Mouse (Mus musculus) brain, adult 2 months (tissue): Measurements from ENCODE around the gene Ccdc85b.
A peak's percentile ranks its signal among the peaks of the same experiment; 100 is the strongest.
"Not testable (repeated sequence)": the region's sequence is repeated elsewhere in the genome, so short reads cannot be mapped to it uniquely, and the experiment has no call there.

Experiments
- DNase-seq: peaks from one replicate; pipeline ENCODE4 v3.0.0; 2011; ENCODE audit warnings: low read depth, low spot score

Ccdc85b gene

DNA sequence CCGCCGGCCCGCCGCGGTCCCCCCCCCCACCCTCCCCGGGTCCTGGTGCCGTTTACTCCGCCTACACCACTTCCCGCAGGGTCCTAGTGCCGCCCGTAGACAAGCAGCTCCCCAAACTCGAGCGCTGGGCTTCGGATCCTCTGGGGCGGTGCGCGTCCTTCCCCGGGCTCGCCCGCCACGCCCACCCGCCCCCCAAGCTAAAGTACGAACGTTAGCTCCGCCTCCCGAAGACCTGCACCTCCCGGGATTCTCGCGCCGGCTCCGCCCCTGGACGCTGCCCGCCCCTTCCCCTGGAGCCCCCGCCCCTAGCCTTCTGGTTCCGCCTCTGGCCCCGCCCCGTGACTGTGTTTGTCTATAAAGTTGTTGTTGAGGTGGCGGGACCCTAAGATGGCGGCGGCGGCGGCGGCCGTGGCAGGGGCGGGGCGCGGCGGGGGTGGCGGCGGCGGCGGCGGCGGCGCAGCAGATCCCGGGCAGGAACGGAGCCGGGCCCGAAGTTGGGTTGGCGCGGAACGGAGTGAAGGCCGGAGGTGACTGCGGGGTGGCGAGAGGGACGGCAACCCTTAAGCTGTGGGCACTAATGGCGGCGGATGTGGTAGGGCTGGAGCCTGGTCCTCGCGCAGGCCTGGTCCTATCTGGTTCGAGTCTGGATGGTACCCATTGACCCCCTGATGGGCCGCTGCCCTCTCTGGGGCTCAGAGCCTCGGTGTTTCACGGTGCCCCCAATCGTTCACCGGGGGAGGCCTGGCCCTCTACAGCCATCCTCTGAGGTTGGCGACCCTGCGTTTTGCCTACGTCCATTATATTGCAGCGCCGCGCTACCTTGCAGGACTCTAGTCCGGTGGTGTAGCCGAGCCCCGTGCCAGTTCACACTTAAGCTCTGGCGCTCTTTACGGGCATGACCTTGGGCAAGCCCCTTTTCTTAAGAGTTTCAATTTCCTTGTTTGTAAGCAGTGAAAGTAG is 32.6 kb downstream of the Ccdc85b start, which contains the start of the genes Drap1 and AI837181:
Gene Drap1 (minus strand): TSS at position 198 of the 960 bp plus-strand sequence.
Gene AI837181 (plus strand): TSS at position 363 of the 960 bp plus-strand sequence.
- DNase-seq, result peak; percentile 99

DNA sequence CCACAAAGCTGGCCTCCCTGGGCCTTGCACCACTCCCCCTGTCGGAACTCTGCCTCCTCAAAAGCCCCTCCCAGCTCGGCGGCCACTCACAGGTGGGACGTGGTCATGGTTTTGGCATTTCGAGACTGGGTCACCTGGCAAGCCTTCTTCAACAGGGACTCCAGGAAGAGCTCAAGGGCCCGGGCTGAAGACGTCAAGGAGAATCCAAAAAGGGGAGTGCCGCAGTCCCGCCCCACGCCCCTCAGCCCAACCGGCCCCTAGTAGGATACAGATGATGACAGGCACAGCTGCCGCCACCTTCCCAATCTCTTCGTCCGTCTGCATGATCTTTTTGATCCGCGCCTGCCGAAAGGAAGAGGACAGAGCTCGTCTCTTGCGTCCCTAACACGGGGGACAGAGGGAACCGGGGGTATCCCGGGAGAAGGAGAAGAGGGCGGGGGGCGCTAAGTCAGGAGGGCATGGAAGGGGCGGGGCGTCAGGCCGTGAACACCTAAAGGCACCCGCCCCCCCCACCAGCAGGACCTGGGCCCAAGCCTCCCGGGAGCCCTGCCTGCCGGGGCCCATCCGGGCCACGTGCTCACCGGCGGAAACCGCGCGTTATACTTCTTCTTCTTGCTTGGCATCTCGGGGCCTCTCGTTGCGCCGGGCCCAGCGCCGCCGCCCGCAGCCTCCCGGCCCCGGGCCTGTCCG is 33.5 kb downstream of the Ccdc85b start:
- DNase-seq, result peak; percentile 68

DNA sequence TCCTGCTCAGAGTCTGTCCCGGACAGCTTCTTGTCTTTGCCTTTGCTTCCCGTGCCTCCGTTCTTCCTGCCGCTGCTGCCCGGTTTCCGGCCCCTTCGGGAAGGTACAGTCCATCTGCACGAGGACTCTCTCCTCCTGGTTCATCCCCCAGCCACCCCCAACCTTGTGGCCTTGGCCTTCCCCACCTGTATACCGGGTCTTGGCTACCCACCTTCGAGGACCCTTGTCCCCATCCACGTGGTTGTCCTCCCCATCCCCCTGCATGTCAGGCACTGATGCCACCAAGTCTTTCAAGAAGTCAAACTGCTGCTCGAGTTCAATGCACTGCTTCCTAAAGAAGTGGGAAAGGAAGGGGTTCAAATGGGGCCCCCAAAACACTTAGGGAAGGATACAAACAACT is 34.1 kb downstream of the Ccdc85b start:
- DNase-seq, result no peak

DNA sequence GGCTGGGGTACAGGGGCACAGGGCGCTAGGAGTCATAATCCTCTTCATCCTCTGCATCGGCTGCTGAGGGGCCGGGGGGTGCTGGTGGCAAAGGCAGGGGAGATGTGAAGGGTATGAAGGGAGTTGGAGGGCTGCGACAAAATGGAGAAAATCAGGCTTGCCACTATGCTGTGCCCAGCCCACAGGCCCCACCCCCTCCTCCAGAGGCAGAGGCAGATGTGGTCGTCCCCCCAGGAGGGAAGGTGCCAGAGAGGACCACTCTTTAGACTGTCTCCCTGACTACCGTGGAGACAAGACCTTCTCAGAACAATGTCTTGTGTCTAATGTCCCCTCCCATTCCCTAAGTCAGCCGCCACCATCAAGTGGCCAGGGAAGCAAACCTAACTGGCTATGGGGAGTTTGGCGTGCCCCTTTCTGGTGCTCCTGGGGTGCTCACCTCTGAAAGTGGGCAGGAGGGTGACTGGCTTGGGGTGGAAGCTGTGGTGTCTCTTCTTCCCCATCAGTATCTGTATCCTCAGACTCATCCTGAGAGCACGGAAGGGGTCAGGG is 34.7 kb downstream of the Ccdc85b start:
- DNase-seq, result no peak

GRCm38 (mm10) chr19:5422267-5422666 is 35.4 kb downstream of the Ccdc85b start:
- peak; percentile 39 for DNase-seq

- DNase-seq, result no peak
Measured at GRCm38 (mm10) chr19:5421784-5422183, 35.9 kb downstream of the Ccdc85b start.

DNA sequence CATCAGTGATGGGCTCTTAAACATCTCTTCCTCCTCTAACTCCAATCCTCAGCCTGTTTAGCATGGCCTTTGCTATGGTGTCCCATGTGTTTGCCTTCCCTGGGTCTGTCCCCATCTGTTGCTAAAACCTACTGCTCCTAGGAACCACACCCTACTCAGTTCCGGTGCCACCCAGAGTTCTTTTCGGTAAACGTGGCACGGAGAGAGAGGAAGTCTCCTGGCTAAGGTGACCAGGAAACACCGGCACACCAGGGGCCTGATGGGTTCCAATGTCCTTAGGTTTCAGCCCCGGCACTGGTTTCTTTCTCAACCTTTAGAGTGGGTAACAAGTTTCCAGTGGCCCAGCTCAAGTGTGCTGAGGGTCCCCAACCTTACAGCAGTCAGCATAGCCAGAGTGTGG is 37.1 kb downstream of the Ccdc85b start:
- no peak for DNase-seq

GRCm38 (mm10) chr19:5419630-5420029 is 38.1 kb downstream of the Ccdc85b start:
- DNase-seq, result no peak

DNA sequence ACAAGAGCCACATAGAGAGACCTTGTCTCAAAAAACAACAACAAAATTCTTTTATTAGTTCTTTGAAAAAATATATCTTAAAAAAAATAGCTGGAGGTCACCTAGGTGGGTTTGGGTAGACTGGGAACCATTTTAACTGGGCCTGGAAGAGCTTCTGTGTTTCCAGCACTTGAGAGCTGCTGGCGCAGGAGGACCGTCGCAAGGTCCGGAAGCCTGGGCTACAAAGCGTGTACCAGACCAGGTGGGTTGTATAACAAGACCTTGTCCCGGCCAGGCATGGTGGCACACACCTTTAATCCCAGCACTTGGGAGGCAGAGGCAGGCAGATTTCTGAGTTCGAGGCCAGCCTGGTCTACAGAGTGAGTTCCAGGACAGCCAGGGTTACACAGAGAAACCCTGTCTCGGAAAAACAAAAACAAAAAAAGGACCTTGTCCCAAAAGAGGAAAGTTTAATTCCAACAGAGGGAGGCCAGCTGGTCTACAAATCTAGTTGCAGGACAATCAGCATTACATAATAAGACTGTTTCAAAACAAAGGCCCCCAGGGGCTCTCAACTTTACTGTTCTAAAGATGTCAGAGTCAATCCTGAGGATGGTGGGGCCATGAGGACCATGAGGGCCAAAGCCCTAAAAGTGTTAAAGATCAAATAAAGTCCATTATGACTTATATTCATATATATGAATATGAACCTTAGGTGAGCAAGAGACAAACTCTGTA is 38.8 kb downstream of the Ccdc85b start:
- DNase-seq, result no peak

- peak; percentile 63 for DNase-seq
Measured at GRCm38 (mm10) chr19:5414534-5414957, 43.1 kb downstream of the Ccdc85b start.

DNA sequence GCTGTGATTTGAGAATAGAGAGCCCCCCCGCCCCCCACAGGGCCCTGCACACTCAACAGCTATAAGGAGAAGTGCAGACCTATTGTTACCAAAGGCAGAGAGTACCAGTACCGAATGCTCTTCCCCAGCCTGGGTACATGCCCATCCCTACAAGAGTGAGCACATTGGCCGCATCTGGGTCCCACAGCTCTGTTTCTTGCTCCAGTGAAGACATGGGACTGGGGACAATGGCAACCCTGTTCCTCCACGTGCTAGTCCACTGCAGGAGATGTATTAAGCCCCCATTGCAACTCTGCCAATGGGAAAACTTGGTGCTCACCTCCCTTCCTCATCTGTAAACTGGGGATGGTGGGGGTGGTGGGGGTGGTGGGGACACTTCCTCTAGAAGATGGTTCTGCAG is 43.9 kb downstream of the Ccdc85b start:
- DNase-seq, result no peak

GRCm38 (mm10) chr19:5411961-5412360 is 45.7 kb downstream of the Ccdc85b start:
- DNase-seq, result no peak

GRCm38 (mm10) chr19:5410641-5411040 is 47.1 kb downstream of the Ccdc85b start:
- no peak for DNase-seq

- peak; percentile 46 for DNase-seq
Measured at GRCm38 (mm10) chr19:5409068-5409467, 48.6 kb downstream of the Ccdc85b start.

GRCm38 (mm10) chr19:5408057-5409001 is 49.4 kb downstream of the Ccdc85b start:
- no peak for DNase-seq

GRCm38 (mm10) chr19:5407133-5407532 is 50.6 kb downstream of the Ccdc85b start:
- peak; percentile 79 for DNase-seq

GRCm38 (mm10) chr19:5406531-5407126 is 51.1 kb downstream of the Ccdc85b start:
- not testable (repeated sequence) for DNase-seq

- DNase-seq, result no peak
Measured at GRCm38 (mm10) chr19:5405924-5406323, 51.8 kb downstream of the Ccdc85b start.
